Mouse (Mus musculus) layer of hippocampus, postnatal 10 days (tissue): Measurements from ENCODE around the gene Acoxl. TPM values are rescaled to one million over a fixed set of nuclear protein-coding genes. Genes with fewer than 3 reads are reported as not detected.

Source experiments
- DNase-seq, 2 experiments: peaks; one replicate each; pipeline ENCODE4 v3.0.0; 2021; ENCODE audit warnings: low spot score in 2 of 2
- total RNA-seq, 2 experiments: library from RNA; stranded (reverse); gene quantifications; 2 replicates each; pipeline ENCODE4 v1.2.3; 2021

Acoxl gene
- total RNA-seq, 2 experiments from 2014 or later: 0.13 TPM; not detected in 1

GRCm38 (mm10) chr2:127894890-127895289 is 56.2 kb downstream of the Acoxl start:
- no peak for DNase-seq

GRCm38 (mm10) chr2:127897718-127898117 is 59.0 kb downstream of the Acoxl start:
- DNase-seq: no peak

- no peak for DNase-seq
These were observed 66.2 kb downstream of the Acoxl start for GRCm38 (mm10) chr2:127904918-127905317.

- DNase-seq: no peak
These were observed 68.5 kb downstream of the Acoxl start for GRCm38 (mm10) chr2:127906973-127907678.

GRCm38 (mm10) chr2:127907679-127908042 is 69.0 kb downstream of the Acoxl start:
- no peak for DNase-seq

GRCm38 (mm10) chr2:127908881-127909280 is 70.2 kb downstream of the Acoxl start:
- no peak for DNase-seq

- DNase-seq: no peak
These were observed 71.1 kb downstream of the Acoxl start for GRCm38 (mm10) chr2:127909790-127910189.

- no peak for DNase-seq
These were observed 72.9 kb downstream of the Acoxl start for GRCm38 (mm10) chr2:127911579-127911978.

- no peak for DNase-seq
These were observed 75.4 kb downstream of the Acoxl start for GRCm38 (mm10) chr2:127914047-127914446.

- no peak for DNase-seq
These were observed 78.2 kb downstream of the Acoxl start for GRCm38 (mm10) chr2:127916804-127917410.

GRCm38 (mm10) chr2:127919740-127920139 is 81.1 kb downstream of the Acoxl start:
- no peak for DNase-seq

GRCm38 (mm10) chr2:127922036-127922901 is 83.6 kb downstream of the Acoxl start:
- no peak for DNase-seq

GRCm38 (mm10) chr2:127923077-127923680 is 84.5 kb downstream of the Acoxl start:
- no peak for DNase-seq

GRCm38 (mm10) chr2:127926679-127927324 is 88.1 kb downstream of the Acoxl start:
- DNase-seq: no peak

- no peak for DNase-seq
These were observed 89.0 kb downstream of the Acoxl start for GRCm38 (mm10) chr2:127927452-127928273.

- DNase-seq: no peak
These were observed 89.6 kb downstream of the Acoxl start for GRCm38 (mm10) chr2:127928279-127928678.

GRCm38 (mm10) chr2:127928871-127929270 is 90.2 kb downstream of the Acoxl start:
- no peak for DNase-seq

GRCm38 (mm10) chr2:127929939-127930715 is 91.5 kb downstream of the Acoxl start:
- no peak for DNase-seq

GRCm38 (mm10) chr2:127931576-127931975 is 92.9 kb downstream of the Acoxl start:
- no peak for DNase-seq
